Mouse (Mus musculus): Measurements from ENCODE around the gene Clec12b. TPM values are rescaled to one million over a fixed set of nuclear protein-coding genes. Genes with fewer than 3 reads are reported as not detected.

Gene Clec12b
- polyA plus RNA-seq, 1 experiment from 2014 or later = 0.11 TPM

DNA sequence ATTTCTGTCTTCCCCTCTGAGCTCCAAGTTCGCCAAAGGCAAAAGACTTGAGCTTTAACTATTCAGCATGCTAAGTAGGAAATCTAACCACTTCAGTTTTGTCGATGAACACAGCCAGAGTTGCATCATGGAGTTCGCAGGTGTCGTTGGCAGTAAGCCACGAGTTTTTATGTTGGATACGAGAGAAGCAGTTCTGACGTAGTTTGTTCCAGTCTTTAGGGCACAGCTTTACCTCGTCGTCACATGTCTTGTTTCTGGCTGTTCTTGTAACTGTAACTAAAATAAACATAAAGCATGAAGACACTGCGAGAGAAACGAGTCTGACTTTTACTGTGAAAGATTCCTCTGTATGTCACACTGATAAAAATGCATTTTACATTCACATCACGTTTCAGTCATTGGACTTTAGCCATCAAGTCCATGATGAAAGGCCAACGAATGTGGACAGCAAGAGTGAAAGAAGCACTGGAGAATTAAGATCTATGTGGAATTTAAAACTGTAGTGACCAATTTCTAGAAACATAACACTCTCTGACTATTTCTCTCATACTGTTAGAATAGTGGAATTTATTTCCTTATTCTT is 59.0 kb downstream of the Clec12b start:
- no peak overlapping the region for H3K27ac ChIP-seq (ENCODE audit: low read depth)
- WGBS (ENCODE audit: insufficient replicate concordance) = 54% methylated on average over 13 of the region's 13 CpGs
- ATAC-seq (no peak), DNase-seq (no peak)
- no peak overlapping the region for H3K4me3 ChIP-seq (ENCODE audit: low read depth, low read length)
- H3K27me3 ChIP-seq (ENCODE audit: insufficient read depth, low read length) = no peaks in the 10 kb centered on the region
- H3K9ac ChIP-seq (replicated peaks) = no peak overlapping the region
- no peak for TF ChIP-seq CTCF (IDR thresholded peaks at IDR 0.05; ENCODE audit: low read depth)
- TF ChIP-seq EP300 (IDR thresholded peaks at IDR 0.05; ENCODE audit: low read depth) = no peak
- no peak overlapping the region for H3K4me2 ChIP-seq (ENCODE audit: low read depth, low read length)
- H3K9me3 ChIP-seq (ENCODE audit: low read length) = no peaks in the 10 kb centered on the region
- no peaks in the 10 kb centered on the region for H3K36me3 ChIP-seq (replicated peaks; ENCODE audit: insufficient read depth, low read length)
- H3K4me1 ChIP-seq (ENCODE audit: insufficient read depth) = no peaks in the 10 kb centered on the region

GRCm38 (mm10) chr6:129326016-129326415 is 59.7 kb downstream of the Clec12b start:
- H3K36me3 ChIP-seq (replicated peaks; ENCODE audit: insufficient read depth, low read length) = no peaks in the 10 kb centered on the region
- H3K9me3 ChIP-seq (ENCODE audit: low read length) = no peaks in the 10 kb centered on the region
- H3K27ac ChIP-seq (ENCODE audit: low read depth) = no peak overlapping the region
- H3K4me2 ChIP-seq (ENCODE audit: low read depth, low read length) = no peak overlapping the region
- H3K27me3 ChIP-seq (ENCODE audit: insufficient read depth, low read length) = no peaks in the 10 kb centered on the region
- TF ChIP-seq EP300 (IDR thresholded peaks at IDR 0.05; ENCODE audit: low read depth) (no peak), CTCF (IDR thresholded peaks at IDR 0.05; ENCODE audit: low read depth) (peak; percentile 42)
- H3K4me3 ChIP-seq (ENCODE audit: low read depth, low read length) = no peak overlapping the region
- no peaks in the 10 kb centered on the region for H3K4me1 ChIP-seq (ENCODE audit: insufficient read depth)
- DNase-seq = no peak
- 45% methylated on average over 1 of the region's 1 CpGs for WGBS (ENCODE audit: insufficient replicate concordance)
- no peak overlapping the region for H3K9ac ChIP-seq (replicated peaks)
- no peak for ATAC-seq

Other genes starting within 250 kb of the Clec12b start
- 2.3 and 3.0 TPM in 2 replicates for gene Clec2d, start 205.3 kb downstream of the Clec12b start, polyA plus RNA-seq (2015; fragmentation: Nextera tagmentation; extraction: Ambion mirVana)
- gene Cd69, start 110.4 kb downstream of the Clec12b start, polyA plus RNA-seq (2015; fragmentation: Nextera tagmentation; extraction: Ambion mirVana) = 1.0 and 1.5 TPM in 2 replicates
- not detected in 2 replicates for gene 4922502D21Rik, start 54.1 kb downstream of the Clec12b start, polyA plus RNA-seq (2015; fragmentation: Nextera tagmentation; extraction: Ambion mirVana)
- gene Clec12a, start 43.2 kb downstream of the Clec12b start, polyA plus RNA-seq (2015; fragmentation: Nextera tagmentation; extraction: Ambion mirVana) = 14.2 and 14.6 TPM in 2 replicates
- gene Clec1b, start 11.4 kb upstream of the Clec12b start, polyA plus RNA-seq (2015; fragmentation: Nextera tagmentation; extraction: Ambion mirVana) = 53.8 and 56.0 TPM in 2 replicates
- 0.56 and 0.92 TPM in 2 replicates for gene Clec9a, start 23.0 kb upstream of the Clec12b start, polyA plus RNA-seq (2015; fragmentation: Nextera tagmentation; extraction: Ambion mirVana)
- 0.65 and 1.0 TPM in 2 replicates for gene Clec1a, start 66.1 kb upstream of the Clec12b start, polyA plus RNA-seq (2015; fragmentation: Nextera tagmentation; extraction: Ambion mirVana)
- 0.56 and 0.70 TPM in 2 replicates for gene Olr1, start 121.3 kb upstream of the Clec12b start, polyA plus RNA-seq (2015; fragmentation: Nextera tagmentation; extraction: Ambion mirVana)
- not detected in 2 replicates for gene Tmem52b, start 126.7 kb upstream of the Clec12b start, polyA plus RNA-seq (2015; fragmentation: Nextera tagmentation; extraction: Ambion mirVana)
- gene Gabarapl1, start 147.3 kb upstream of the Clec12b start, polyA plus RNA-seq (2015; fragmentation: Nextera tagmentation; extraction: Ambion mirVana) = 37.3 and 38.5 TPM in 2 replicates
- gene Klre1, start 192.0 kb upstream of the Clec12b start, polyA plus RNA-seq (2015; fragmentation: Nextera tagmentation; extraction: Ambion mirVana) = 0.45 and 0.60 TPM in 2 replicates
- 2.1 and 2.7 TPM in 2 replicates for gene Klrd1, start 205.9 kb upstream of the Clec12b start, polyA plus RNA-seq (2015; fragmentation: Nextera tagmentation; extraction: Ambion mirVana)
- 2.3 and 2.5 TPM in 2 replicates for gene Klrk1, start 238.0 kb upstream of the Clec12b start, polyA plus RNA-seq (2015; fragmentation: Nextera tagmentation; extraction: Ambion mirVana)